ENCODE assay signal across 8 mouse cellular contexts in genomic region chr19:5800632-5801431, GRCm38 (mm10). TPM values are rescaled to one million over a fixed set of nuclear protein-coding genes. Genes with fewer than 3 reads are reported as not detected.
DNase-seq lines count a peak whose midpoint lies in the region; ATAC-seq and TF ChIP-seq lines count a peak whose summit lies in the region.

No protein-coding gene starts in this region.

- H3K27me3 ChIP-seq in thymus, adult 2 months (ENCODE audit: control insufficient read depth, insufficient read depth, low read length) = no peaks in the 10 kb centered on the region
- H3K27me3 ChIP-seq in heart, postnatal 0 days (ENCODE audit: control insufficient read depth, insufficient read depth, low read length) = no peaks in the 10 kb centered on the region
- H3K27me3 ChIP-seq in liver, embryonic 13.5 days = no peaks in the 10 kb centered on the region
- no peaks in the 10 kb centered on the region for H3K27me3 ChIP-seq in stomach, embryonic 14.5 days (ENCODE audit: control insufficient read depth, insufficient read depth, low read length)

- H3K36me3 ChIP-seq in thymus, adult 2 months (ENCODE audit: control insufficient read depth, insufficient read depth, low read length) = peaks cover 32% of the 10 kb centered on the region
- H3K36me3 ChIP-seq in heart, postnatal 0 days (replicated peaks; ENCODE audit: control insufficient read depth, insufficient read depth, low read length) = peaks cover 48% of the 10 kb centered on the region
- H3K36me3 ChIP-seq in liver, embryonic 13.5 days = peaks cover 50% of the 10 kb centered on the region
- H3K36me3 ChIP-seq in stomach, embryonic 14.5 days (ENCODE audit: control insufficient read depth, insufficient read depth, low read length) = peaks cover 40% of the 10 kb centered on the region

- H3K27ac ChIP-seq in thymus, adult 2 months (ENCODE audit: control insufficient read depth, insufficient read depth, low read length) = peak overlapping the region; percentile 68
- peak overlapping the region; percentile 100 for H3K27ac ChIP-seq in heart, postnatal 0 days (ENCODE audit: low read depth)
- H3K27ac ChIP-seq in liver, embryonic 13.5 days = peak overlapping the region; percentile 99
- peak overlapping the region; percentile 100 for H3K27ac ChIP-seq in stomach, embryonic 14.5 days (ENCODE audit: low read length)

- no peak for TF ChIP-seq CTCF in thymus, adult 2 months (IDR thresholded peaks at IDR 0.05; ENCODE audit: borderline replicate concordance, control insufficient read depth, extremely low read depth, insufficient read depth, low read length, poor library complexity)
- TF ChIP-seq CTCF in heart, postnatal 0 days (IDR thresholded peaks at IDR 0.05; ENCODE audit: low read depth) = no peak

- H3K4me1 ChIP-seq in thymus, adult 2 months (replicated peaks; ENCODE audit: control insufficient read depth, insufficient read depth, low read length) = peaks cover 20% of the 10 kb centered on the region
- peaks cover 24% of the 10 kb centered on the region for H3K4me1 ChIP-seq in heart, postnatal 0 days (ENCODE audit: control insufficient read depth, insufficient read depth)
- peaks cover 51% of the 10 kb centered on the region for H3K4me1 ChIP-seq in liver, embryonic 13.5 days (replicated peaks)
- peaks cover 33% of the 10 kb centered on the region for H3K4me1 ChIP-seq in stomach, embryonic 14.5 days (ENCODE audit: control insufficient read depth, insufficient read depth, low read length)

- no peak for DNase-seq in thymus, adult 2 months
- no peak for DNase-seq in thymus, adult 18-20 months
- DNase-seq in cerebellum, adult 9-11 months = peak; percentile 53
- DNase-seq in heart, postnatal 0 days (ENCODE audit: low spot score) = peak; percentile 51
- DNase-seq in liver, embryonic 13.5 days = no peak
- DNase-seq in left cerebral cortex, adult 11 months (ENCODE audit: low spot score) = no peak

- no peak for TF ChIP-seq POLR2A in thymus, adult 2 months (IDR thresholded peaks at IDR 0.05; ENCODE audit: control insufficient read depth, extremely low read depth, insufficient read depth, low read length, poor library complexity)

- no peak for ATAC-seq in heart, postnatal 0 days (ENCODE audit: insufficient read depth, low read depth)
- no peak for ATAC-seq in liver, embryonic 13.5 days (ENCODE audit: low read depth)
- no peak for ATAC-seq in stomach, embryonic 14.5 days (ENCODE audit: insufficient number of reproducible peaks, insufficient read depth, low FRiP score, low read depth)
- ATAC-seq in erythroid progenitor cell, adult 5-6 weeks (replicated peaks; ENCODE audit: low FRiP score, poor library complexity, severe bottlenecking) = no peak

- under 1% methylated on average over 19 of the region's 19 CpGs for WGBS in thymus, adult 2 months
- under 1% methylated on average over 19 of the region's 19 CpGs for WGBS in heart, postnatal 0 days
- WGBS in liver, embryonic 13.5 days (ENCODE audit: insufficient replicate concordance) = under 1% methylated on average over 19 of the region's 19 CpGs
- WGBS in stomach, embryonic 14.5 days = under 1% methylated on average over 19 of the region's 19 CpGs

- H3K9me3 ChIP-seq in heart, postnatal 0 days (replicated peaks; ENCODE audit: control insufficient read depth, low read length) = no peaks in the 10 kb centered on the region
- no peaks in the 10 kb centered on the region for H3K9me3 ChIP-seq in liver, embryonic 13.5 days (replicated peaks)
- no peaks in the 10 kb centered on the region for H3K9me3 ChIP-seq in stomach, embryonic 14.5 days (ENCODE audit: control insufficient read depth, low read depth, low read length)

- no peak for TF ChIP-seq EP300 in heart, postnatal 0 days (IDR thresholded peaks at IDR 0.05; ENCODE audit: low read depth)

- peak overlapping the region; percentile 99 for H3K4me3 ChIP-seq in thymus, adult 2 months (ENCODE audit: control insufficient read depth, insufficient read depth, low read length)
- peak overlapping the region; percentile 90 for H3K4me3 ChIP-seq in heart, postnatal 0 days (ENCODE audit: low read depth, low read length)
- H3K4me3 ChIP-seq in liver, embryonic 13.5 days (replicated peaks) = peak overlapping the region; percentile 94
- peak overlapping the region; percentile 92 for H3K4me3 ChIP-seq in stomach, embryonic 14.5 days (ENCODE audit: low read depth, low read length)

- H3K9ac ChIP-seq in heart, postnatal 0 days (replicated peaks; ENCODE audit: low read depth, low read length) = peak overlapping the region; percentile 100
- H3K9ac ChIP-seq in liver, embryonic 13.5 days = peak overlapping the region; percentile 99
- peak overlapping the region; percentile 98 for H3K9ac ChIP-seq in stomach, embryonic 14.5 days (replicated peaks; ENCODE audit: low read depth, low read length)

- H3K4me2 ChIP-seq in heart, postnatal 0 days (ENCODE audit: low read depth, low read length) = peak overlapping the region; percentile 71
- H3K4me2 ChIP-seq in liver, embryonic 13.5 days = peak overlapping the region; percentile 89
- H3K4me2 ChIP-seq in stomach, embryonic 14.5 days (replicated peaks; ENCODE audit: low read depth, low read length) = peak overlapping the region; percentile 95

RNA-seq across cellular contexts. Expression of gene Scyl1, which starts 29.6 kb away (rescaled TPM):
- polyA plus RNA-seq in thymus, adult 2 months (2012; rRNA removed) = 107 and 113 TPM in 2 replicates
- total RNA-seq in heart, postnatal 0 days (2014; rRNA removed; ENCODE audit: low replicate concordance) = 78.0 and 82.4 TPM in 2 replicates
- 46.1 and 47.1 TPM in 2 replicates for polyA plus RNA-seq in heart, postnatal 0 days (2015; fragmentation: Nextera tagmentation; extraction: Ambion mirVana)
- polyA plus RNA-seq in liver, embryonic 13.5 days (2015; fragmentation: Nextera tagmentation; extraction: Ambion mirVana) = 25.2 and 27.5 TPM in 2 replicates
- 67.6 and 72.1 TPM in 2 replicates for polyA plus RNA-seq in stomach, embryonic 14.5 days (2014; fragmentation: Nextera tagmentation; extraction: Ambion mirVana)
- 18.4 and 24.1 TPM in 2 replicates for total RNA-seq in erythroid progenitor cell, adult 5-6 weeks (2015; ENCODE audit: low replicate concordance)
- total RNA-seq in erythroid progenitor cell, adult 5-6 weeks (2017; ENCODE audit: low replicate concordance) = 17.2 and 17.3 TPM in 2 replicates

Comparison
In these comparisons a context has a peak if more than half of its experiments do, and no peak if none do; other contexts are left out.
1. DNase-seq: peak in cerebellum, adult 9-11 months (single experiment) and heart, postnatal 0 days (single experiment); none in thymus, adult 2 months (single experiment), thymus, adult 18-20 months (0 of 2), liver, embryonic 13.5 days (single experiment) and left cerebral cortex, adult 11 months (single experiment).
2. Peak in every context shown above with its lines, with median percentiles within 50 percentile points of each other: H3K27ac ChIP-seq, H3K4me3 ChIP-seq, H3K4me2 ChIP-seq and H3K9ac ChIP-seq.